Mouse (Mus musculus) thymus, postnatal 0 days (tissue): ENCODE results near the gene Wdr75. TPM values are rescaled to one million over a fixed set of nuclear protein-coding genes. Genes with fewer than 3 reads are reported as not detected.

Source experiments
- DNase-seq: peaks from one replicate; pipeline ENCODE4 v3.0.0-alpha.2; 2015; ENCODE audit warnings: low spot score
- polyA plus RNA-seq: library from polyadenylated mRNA; unstranded; fragments of >200 nt; fragmentation: Nextera tagmentation; extraction: Ambion mirVana; gene quantifications from 2 replicates; pipeline ENCODE4 v1.2.1, GENCODE M21; 2015

Gene Wdr75
- 65.2 and 68.7 TPM in 2 replicates for polyA plus RNA-seq

- DNase-seq: peak; percentile 95
Observed at GRCm38 (mm10) chr1:45794969-45795908, at the start of gene Wdr75. Gene Wdr75, plus strand, starts transcription at chr1:45795166.

- DNase-seq: no peak
Observed at GRCm38 (mm10) chr1:45755902-45756301, 39.1 kb upstream of the Wdr75 start.

- no peak for DNase-seq
Observed at GRCm38 (mm10) chr1:45756707-45757106, 38.3 kb upstream of the Wdr75 start.

GRCm38 (mm10) chr1:45758011-45758410 lies 37.0 kb upstream of the Wdr75 start:
- no peak for DNase-seq

- no peak for DNase-seq
Observed at GRCm38 (mm10) chr1:45760667-45761467, 34.1 kb upstream of the Wdr75 start.

- DNase-seq: no peak
Observed at GRCm38 (mm10) chr1:45761468-45761795, 33.5 kb upstream of the Wdr75 start.

GRCm38 (mm10) chr1:45765678-45766077 lies 29.3 kb upstream of the Wdr75 start:
- DNase-seq: no peak

GRCm38 (mm10) chr1:45766123-45766522 lies 28.8 kb upstream of the Wdr75 start:
- peak; percentile 44 for DNase-seq

- no peak for DNase-seq
Observed at GRCm38 (mm10) chr1:45767533-45767932, 27.4 kb upstream of the Wdr75 start.

- DNase-seq: no peak
Observed at GRCm38 (mm10) chr1:45769321-45769720, 25.6 kb upstream of the Wdr75 start.

- no peak for DNase-seq
Observed at GRCm38 (mm10) chr1:45770051-45770450, 24.9 kb upstream of the Wdr75 start.

GRCm38 (mm10) chr1:45780606-45781288 lies 14.2 kb upstream of the Wdr75 start:
- DNase-seq: no peak

- peak; percentile 66 for DNase-seq
Observed at GRCm38 (mm10) chr1:45816889-45817288, 21.9 kb downstream of the Wdr75 start.

GRCm38 (mm10) chr1:45818564-45818963 lies 23.6 kb downstream of the Wdr75 start:
- DNase-seq: no peak

- DNase-seq: peak; percentile 26
Observed at GRCm38 (mm10) chr1:45824441-45824840, 29.5 kb downstream of the Wdr75 start.

- peak; percentile 63 for DNase-seq
Observed at GRCm38 (mm10) chr1:45825140-45825539, 30.2 kb downstream of the Wdr75 start.

- DNase-seq: no peak
Observed at GRCm38 (mm10) chr1:45825630-45826029, 30.7 kb downstream of the Wdr75 start.

- DNase-seq: no peak
Observed at GRCm38 (mm10) chr1:45826148-45826547, 31.2 kb downstream of the Wdr75 start.

- no peak for DNase-seq
Observed at GRCm38 (mm10) chr1:45826796-45827195, 31.8 kb downstream of the Wdr75 start.

- no peak for DNase-seq
Observed at GRCm38 (mm10) chr1:45830453-45831206, 35.7 kb downstream of the Wdr75 start.
